Mouse (Mus musculus): ENCODE measurements around the gene Fam107b.

Gene Fam107b

DNA sequence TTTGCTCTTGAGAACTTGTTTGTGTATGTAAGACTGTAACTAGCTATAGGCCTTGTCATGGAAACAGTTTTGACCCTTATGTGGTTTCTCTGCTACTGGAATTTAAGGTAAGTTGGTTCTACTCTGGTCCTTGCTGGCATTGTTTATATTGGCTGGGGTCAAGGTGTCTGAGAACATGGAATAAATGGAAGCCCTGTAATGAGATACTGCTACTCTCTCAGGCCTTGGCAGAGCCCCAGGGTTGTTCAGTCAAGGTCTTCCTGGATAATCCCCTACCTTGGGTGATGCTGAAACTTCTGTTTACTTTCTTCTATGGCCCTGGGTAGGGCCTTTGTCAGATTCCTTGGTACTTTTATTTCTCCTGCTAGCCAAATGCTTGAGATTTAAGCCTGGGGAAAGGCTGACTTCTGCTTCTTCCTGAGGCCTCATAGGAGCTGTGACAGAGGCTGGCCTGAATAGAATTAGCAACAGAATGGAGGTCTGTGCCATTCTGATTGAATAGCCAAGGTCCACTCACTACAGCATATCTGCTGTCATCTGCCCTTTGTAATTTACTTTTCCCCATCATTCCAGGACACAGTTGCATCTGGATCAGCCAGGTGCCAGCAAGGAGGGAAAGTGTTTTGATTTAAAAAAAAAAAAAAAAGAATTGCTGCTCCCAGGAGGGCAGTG lies 217.6 kb downstream of the Fam107b start:
- DNase-seq, result no peak

DNA sequence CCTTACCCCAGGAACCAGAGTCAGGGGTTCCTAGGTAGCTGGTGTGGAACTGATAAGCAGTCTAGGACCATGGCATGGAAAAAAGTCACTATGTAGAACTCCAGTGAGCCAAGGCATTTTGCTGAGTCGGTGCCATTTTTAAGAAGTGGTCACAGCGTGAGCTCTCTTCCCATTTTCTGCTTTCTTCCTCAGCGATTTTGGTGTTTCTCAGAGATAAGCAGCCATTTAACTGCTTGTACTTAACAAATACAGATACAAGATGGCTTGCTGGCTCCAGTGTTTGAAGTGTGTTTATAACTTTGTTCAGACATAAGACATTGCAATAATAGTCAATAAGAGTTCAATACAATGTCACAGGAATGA lies 218.1 kb downstream of the Fam107b start:
- no peak for DNase-seq

DNA sequence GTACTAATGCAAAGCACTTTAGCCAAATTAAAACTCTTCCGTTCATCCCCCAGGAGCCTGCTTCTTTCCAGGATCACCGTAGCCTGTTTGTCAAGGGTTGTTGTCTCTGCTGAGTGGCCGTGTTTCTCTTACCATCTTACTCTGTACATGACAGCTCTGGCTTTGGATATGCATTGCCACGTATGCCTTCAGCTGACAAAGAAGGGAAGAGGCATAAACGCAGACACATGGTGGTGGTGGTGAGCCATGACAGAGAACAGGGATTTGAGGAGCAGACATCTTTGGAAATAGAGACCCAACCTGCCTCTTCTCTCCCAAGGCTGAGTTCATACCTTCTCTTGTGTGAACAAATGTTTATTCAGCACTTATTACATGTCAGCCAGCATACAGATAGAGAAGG lies 226.3 kb downstream of the Fam107b start:
- DNase-seq, result no peak

DNA sequence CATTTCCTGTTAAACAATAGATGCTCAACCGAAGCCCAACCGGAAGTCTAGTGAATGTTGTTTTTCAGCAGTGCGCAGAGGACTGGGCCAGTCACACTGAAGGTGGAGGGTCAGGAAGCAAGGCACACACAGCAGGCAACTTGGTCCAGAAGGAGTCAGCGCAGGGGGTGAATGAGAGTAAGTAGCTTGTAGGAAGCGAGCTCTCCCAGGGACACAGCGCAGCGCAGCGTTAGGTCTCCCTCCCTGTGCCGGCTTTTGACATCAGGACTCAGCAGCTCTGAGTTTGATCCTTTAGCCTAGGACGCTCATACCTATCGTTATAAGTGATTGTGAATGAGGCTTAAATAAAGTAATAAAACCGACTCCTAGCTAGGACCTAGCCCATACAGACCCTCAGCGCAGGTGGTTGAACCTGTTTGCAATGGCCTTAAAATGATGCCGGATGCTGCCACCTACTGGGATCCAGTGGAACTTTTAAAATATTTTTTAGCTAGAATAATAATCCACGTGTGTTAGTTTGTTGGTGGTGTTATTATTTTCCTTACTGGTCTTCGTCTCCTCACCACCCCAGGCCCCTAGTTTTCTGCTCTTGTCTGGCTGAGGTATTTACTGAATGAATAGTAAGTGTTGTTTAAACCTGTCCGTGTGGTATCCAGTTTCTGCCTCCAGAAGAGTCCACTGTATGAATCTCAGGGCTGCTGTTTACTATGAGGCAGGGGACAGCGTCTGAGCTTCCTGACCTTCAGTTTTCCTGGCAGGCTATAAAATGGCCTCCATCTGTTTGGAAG lies 229.7 kb downstream of the Fam107b start:
- peak; percentile 19 for DNase-seq

DNA sequence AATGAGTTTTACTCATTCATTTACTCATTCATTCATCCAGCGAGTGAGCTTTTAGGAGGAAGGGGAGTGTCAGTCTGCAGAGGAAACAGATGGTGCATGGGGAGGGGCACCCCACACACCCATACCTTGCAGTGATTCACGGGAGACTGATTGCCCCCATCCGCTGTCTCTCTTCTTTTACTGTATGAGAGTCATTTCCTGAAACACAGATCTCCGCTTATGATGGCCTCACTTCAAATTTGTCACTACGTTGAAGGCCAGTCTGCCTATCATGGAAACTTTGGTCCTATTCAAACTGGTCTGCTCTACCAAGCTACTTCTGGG lies 230.2 kb downstream of the Fam107b start:
- no peak for DNase-seq

DNA sequence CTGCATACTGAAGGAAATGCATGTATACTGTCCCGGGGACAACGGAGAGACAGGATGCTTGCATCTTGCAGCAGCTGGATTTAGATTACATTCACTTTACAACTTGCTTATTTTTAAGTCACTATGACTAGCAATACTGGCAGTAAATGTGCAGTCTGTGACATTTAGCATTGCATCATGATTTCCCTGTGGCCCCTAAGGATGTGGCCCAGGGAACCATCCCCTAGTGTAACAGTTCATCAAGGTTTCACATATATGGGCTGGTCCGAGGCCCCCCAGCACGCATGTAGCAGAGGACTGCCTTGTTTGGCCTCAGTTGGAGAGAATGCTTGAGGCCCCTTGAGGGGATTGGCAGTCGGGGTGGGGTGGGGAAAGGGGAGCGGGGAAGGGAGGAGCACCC lies 235.5 kb downstream of the Fam107b start:
- no peak for DNase-seq

DNA sequence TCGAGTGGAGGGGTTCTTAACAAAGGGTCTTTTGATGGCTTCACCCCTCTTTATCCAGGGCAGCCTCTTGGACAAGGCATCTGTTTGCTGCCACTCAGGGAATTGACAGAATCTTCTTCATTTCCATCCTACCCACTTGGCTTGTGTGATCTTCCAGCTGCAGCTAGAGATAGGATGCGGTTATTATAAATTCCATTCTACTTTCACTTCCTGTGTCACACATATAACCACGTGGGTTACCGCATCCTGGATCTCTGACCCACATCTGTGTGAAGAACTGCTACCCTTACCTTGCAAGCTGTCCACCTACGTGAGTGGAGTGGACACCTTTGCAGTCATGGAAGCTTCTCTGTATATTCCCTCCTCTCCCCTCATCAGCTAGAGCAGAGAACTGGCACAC lies 240.0 kb downstream of the Fam107b start:
- no peak for DNase-seq

DNA sequence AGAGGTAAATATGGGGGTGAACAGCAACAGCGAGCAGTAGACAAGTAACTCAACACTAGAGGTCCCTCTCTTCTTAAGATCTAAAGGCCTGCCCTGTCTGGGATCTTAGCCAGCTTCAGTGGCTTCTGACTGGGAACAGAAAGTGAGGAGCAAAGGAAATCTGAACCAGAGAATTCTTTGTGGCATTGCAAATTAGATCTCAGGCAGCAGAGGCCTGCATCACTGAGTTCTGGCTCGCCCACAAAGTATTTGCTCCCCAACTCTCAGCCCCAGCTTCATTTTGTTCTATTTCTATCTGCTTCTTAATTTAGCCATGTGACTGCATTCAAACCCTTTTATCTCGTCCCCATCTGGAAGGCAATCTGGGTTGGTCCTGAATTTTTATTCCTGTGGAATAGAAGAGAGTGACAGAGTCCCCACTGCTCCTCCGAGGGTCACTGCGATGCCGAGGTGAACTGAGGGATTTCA lies 245.9 kb downstream of the Fam107b start:
- DNase-seq, result peak; percentile 87

DNA sequence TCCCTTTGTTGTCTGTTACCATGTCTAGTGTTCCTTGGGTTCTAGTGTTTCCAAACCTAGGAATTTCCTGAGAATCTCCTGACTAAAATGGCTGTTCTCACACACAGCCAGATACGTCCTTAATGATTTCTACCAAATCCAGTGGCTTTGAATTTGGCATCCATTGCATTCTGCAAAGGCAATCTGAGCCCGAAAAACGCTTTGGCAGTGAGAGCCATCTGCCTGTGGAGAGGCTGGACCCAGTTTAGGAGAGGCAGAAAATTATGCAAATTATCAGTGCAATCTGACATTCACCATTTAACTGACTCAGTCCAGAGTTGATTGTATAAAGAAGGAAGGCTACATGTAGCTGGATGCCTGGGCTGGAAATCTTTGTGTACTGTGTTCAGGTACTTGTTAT lies 247.3 kb downstream of the Fam107b start:
- peak; percentile 38 for DNase-seq

DNA sequence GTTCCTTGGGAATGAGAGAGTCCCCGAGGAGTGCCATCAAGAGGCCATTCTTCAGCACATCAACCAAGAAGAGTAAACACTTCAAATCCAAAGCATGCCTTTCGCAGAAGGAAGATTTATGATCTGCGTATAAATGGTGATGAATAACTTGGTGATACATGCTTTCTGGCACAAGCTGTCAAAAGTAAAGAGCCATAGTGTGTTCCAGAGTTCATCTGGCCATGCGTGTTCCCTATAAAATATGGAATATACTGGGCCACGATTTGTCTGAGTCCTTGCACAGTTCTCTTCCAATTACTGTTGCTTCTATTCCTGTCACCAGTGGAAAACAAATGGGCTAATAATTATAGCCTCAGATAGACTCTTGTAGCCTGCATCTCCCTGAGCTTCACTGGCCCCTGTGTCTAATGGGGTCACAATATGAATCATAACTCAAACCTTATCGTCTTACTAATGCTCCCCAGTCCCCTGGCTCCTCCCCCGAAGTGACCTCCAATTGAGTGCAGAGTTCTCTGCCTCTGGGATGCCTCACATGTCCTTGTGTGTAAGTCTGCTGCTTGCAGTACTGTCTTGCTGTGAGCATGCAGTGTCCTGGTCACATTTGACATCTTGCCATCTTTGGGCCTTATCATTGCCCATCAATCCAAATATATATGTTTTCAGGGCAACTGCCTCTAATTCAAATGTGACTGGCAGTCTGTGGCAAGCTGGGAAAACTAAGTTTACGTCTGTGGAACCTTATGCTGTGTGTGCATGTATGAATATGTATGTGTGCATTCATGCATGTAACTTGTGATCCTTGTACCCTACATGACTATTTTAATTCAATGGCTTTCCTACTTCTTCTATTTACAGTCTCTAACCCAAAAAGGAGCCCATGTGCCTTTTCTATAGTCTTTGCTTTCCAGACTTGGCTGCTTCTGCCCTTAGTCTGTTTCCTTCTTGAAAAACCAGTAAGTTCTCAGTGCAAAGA lies 252.5 kb downstream of the Fam107b start:
- DNase-seq, result no peak
